Mouse (Mus musculus): Measurements from ENCODE around the gene Kansl1. TPM values are rescaled to one million over a fixed set of nuclear protein-coding genes. Genes with fewer than 3 reads are reported as not detected.
A peak's percentile ranks its signal among the peaks of the same experiment; 100 is the strongest.

Gene Kansl1
- total and polyA plus RNA-seq, 3 experiments = 17.3 to 48.4 (median 24.7) TPM

DNA sequence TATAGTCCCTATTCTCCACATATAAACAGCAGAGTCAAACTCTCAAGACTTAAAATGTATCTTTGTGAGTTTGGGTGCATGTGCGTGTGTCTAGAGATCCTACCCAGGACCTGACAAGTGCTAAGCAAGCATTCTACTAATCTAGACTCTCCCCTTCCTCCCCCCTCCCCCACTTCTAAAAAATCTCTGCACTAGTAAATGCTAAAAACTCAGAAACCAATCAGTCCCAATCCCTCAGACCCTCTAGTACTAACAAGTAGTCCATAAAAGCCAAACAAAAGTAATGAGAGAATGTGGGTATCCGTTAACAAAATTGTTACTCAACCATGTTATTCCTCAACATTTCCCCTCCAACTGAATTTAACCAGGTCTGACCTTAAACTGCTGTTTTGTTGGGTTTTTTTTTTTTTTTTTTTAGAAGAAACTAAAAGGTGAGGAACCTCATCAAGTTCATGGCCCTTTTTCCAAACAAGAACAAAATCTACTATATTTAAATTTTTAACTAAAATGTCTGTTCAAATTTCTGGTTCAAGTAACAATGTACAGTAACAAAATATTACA, 32.2 kb downstream of the Kansl1 start:
- Histone ChIP-seq H3K4me2 (ENCODE audit: insufficient read depth, low read depth, poor library complexity, severe bottlenecking) (peak overlapping the region; percentile 37), H3K9me3 (replicated peaks; ENCODE audit: low read length) (no peaks in the 10 kb centered on the region), H3K79me2 (replicated peaks; ENCODE audit: control insufficient read depth, extremely low read depth, insufficient read depth, poor library complexity, severe bottlenecking) (peaks cover 83% of the 10 kb centered on the region), H3K36me3 (replicated peaks in 1 of 2; ENCODE audit: control insufficient read depth in 1 of 2, insufficient read depth in 1 of 2, low read length in 1 of 2) (peaks cover 4 to 22% of the 10 kb centered on the region in 2 experiments), H3K4me3 (replicated peaks in 1 of 3; ENCODE audit: low read depth in 2 of 3, low read length in 2 of 3, poor library complexity in 1 of 3) (no peak overlapping the region), H3K27me3 (replicated peaks) (no peaks in the 10 kb centered on the region), H3K4me1 (ENCODE audit: control insufficient read depth in 1 of 2, insufficient read depth in 2 of 2) (peaks cover 8 to 74% of the 10 kb centered on the region in 2 experiments), H3K27ac (ENCODE audit: insufficient read depth, low read depth) (no peak overlapping the region), H3K9ac (ENCODE audit: insufficient read depth, low read depth) (no peak overlapping the region)
- in situ Hi-C loops (cut with MboI; ENCODE audit: low pct_ligation_motif_present, low pct_unique_long_range_greater_than_20kb, low sequenced_read_pairs) (no loop called here), dilution Hi-C loops (cut with MboI; ENCODE audit: extremely low pct_ligation_motif_present, extremely low pct_unique_long_range_greater_than_20kb, low sequenced_read_pairs) (no loop called here)
- no peak for DNase-seq (ENCODE audit: extremely low read depth)
- TF ChIP-seq MAFK (IDR thresholded peaks at IDR 0.05; ENCODE audit: insufficient replicate concordance, low read length) = peak; percentile 10; the same call in 1 of the 2 replicates
- TF ChIP-seq CHD1 (IDR thresholded peaks at IDR 0.05; ENCODE audit: low read depth, low read length) = peak; percentile 85; the same call in 1 of the 2 replicates
- TF ChIP-seq SIN3A (IDR thresholded peaks at IDR 0.05; ENCODE audit: low read length) = no peak
- no peak for TF ChIP-seq MXI1 (IDR thresholded peaks at IDR 0.05; ENCODE audit: low read depth, low read length)
- no peak for TF ChIP-seq GABPA (IDR thresholded peaks at IDR 0.05; ENCODE audit: insufficient replicate concordance, low read depth, low read length)
- TF ChIP-seq ETS1 (conservative IDR thresholded peaks at IDR 0.05; ENCODE audit: low read depth, low read length) = no peak
- TF ChIP-seq ZC3H11A (IDR thresholded peaks at IDR 0.05; ENCODE audit: low read depth, low read length) = no peak
- TF ChIP-seq POLR2AphosphoS2 (IDR thresholded peaks at IDR 0.05; ENCODE audit: low read depth, low read length) = no peak
- TF ChIP-seq BHLHE40 (IDR thresholded peaks at IDR 0.05; ENCODE audit: low read depth, low read length) = no peak
- TF ChIP-seq NRF1 (IDR thresholded peaks at IDR 0.05; ENCODE audit: low read depth, low read length) = no peak
- peak; percentile 61 for TF ChIP-seq ZNF384 (IDR thresholded peaks at IDR 0.05; ENCODE audit: low read depth, low read length)
- TF ChIP-seq JUND (conservative IDR thresholded peaks at IDR 0.05; ENCODE audit: low read depth, low read length) = no peak
- TF ChIP-seq MAX (IDR thresholded peaks at IDR 0.05; ENCODE audit: low read length) = no peak

DNA sequence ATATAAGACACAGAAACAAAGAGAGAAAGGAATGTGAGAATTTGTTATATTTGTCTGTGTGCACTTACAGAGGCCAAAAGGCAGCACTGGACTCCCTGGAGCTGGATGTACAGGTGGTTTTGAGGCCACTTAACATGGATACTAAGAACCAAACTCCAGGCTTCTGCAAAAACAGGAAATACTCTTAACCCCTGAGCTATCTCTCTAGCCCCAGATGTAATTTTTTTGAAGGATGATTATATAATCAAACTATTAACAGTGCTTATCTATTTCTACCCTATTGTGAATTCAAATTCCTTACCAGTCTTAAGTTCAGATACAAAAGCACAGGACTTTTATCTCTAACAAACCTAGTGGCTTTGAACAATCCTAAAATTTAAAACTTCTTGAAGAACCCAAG, 32.9 kb downstream of the Kansl1 start:
- peaks cover 4 to 23% of the 10 kb centered on the region in 2 experiments for H3K36me3 ChIP-seq (replicated peaks in 1 of 2; ENCODE audit: control insufficient read depth in 1 of 2, insufficient read depth in 1 of 2, low read length in 1 of 2)
- no peak overlapping the region for H3K9ac ChIP-seq (ENCODE audit: insufficient read depth, low read depth)
- dilution Hi-C loops (cut with MboI; ENCODE audit: extremely low pct_ligation_motif_present, extremely low pct_unique_long_range_greater_than_20kb, low sequenced_read_pairs) = no loop called here
- TF ChIP-seq GABPA (IDR thresholded peaks at IDR 0.05; ENCODE audit: insufficient replicate concordance, low read depth, low read length) = no peak
- in situ Hi-C loops (cut with MboI; ENCODE audit: low pct_ligation_motif_present, low pct_unique_long_range_greater_than_20kb, low sequenced_read_pairs) = no loop called here
- H3K27me3 ChIP-seq (replicated peaks) = no peaks in the 10 kb centered on the region
- no peak overlapping the region for H3K4me3 ChIP-seq (replicated peaks in 1 of 3; ENCODE audit: low read depth in 2 of 3, low read length in 2 of 3, poor library complexity in 1 of 3)
- H3K79me2 ChIP-seq (replicated peaks; ENCODE audit: control insufficient read depth, extremely low read depth, insufficient read depth, poor library complexity, severe bottlenecking) = peaks cover 82% of the 10 kb centered on the region
- H3K9me3 ChIP-seq (replicated peaks; ENCODE audit: low read length) = no peaks in the 10 kb centered on the region
- H3K4me1 ChIP-seq (ENCODE audit: control insufficient read depth in 1 of 2, insufficient read depth in 2 of 2) = peaks cover 8 to 81% of the 10 kb centered on the region in 2 experiments
- no peak for DNase-seq (ENCODE audit: extremely low read depth)
- no peak overlapping the region for H3K4me2 ChIP-seq (ENCODE audit: insufficient read depth, low read depth, poor library complexity, severe bottlenecking)
- H3K27ac ChIP-seq (ENCODE audit: insufficient read depth, low read depth) = no peak overlapping the region

DNA sequence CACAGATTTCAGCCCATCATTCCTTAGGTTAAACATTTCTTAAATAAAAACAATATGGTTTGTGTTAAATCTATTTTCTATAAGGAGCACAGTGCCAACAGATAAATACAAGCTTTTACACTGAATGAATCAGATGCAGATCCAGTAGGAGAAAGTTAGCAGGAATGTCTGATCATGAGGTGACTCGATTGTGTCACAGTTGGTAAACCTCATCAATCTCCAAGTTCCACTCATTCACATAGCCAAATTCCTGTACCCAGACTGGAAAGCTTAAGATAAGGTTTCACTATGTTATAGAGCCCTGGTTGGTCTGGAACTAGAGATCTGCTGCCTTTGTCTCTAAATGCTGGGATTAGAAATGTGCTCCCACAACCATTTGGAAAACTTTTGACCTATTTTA, 33.5 kb downstream of the Kansl1 start:
- Histone ChIP-seq H3K9ac (ENCODE audit: insufficient read depth, low read depth) (no peak overlapping the region), H3K27ac (ENCODE audit: insufficient read depth, low read depth) (no peak overlapping the region), H3K27me3 (replicated peaks) (no peaks in the 10 kb centered on the region), H3K4me1 (ENCODE audit: control insufficient read depth in 1 of 2, insufficient read depth in 2 of 2) (peaks cover 8 to 85% of the 10 kb centered on the region in 2 experiments), H3K36me3 (replicated peaks in 1 of 2; ENCODE audit: control insufficient read depth in 1 of 2, insufficient read depth in 1 of 2, low read length in 1 of 2) (peaks cover 4 to 27% of the 10 kb centered on the region in 2 experiments), H3K9me3 (replicated peaks; ENCODE audit: low read length) (no peaks in the 10 kb centered on the region), H3K79me2 (replicated peaks; ENCODE audit: control insufficient read depth, extremely low read depth, insufficient read depth, poor library complexity, severe bottlenecking) (peaks cover 82% of the 10 kb centered on the region), H3K4me3 (replicated peaks in 1 of 3; ENCODE audit: low read depth in 2 of 3, low read length in 2 of 3, poor library complexity in 1 of 3) (no peak overlapping the region), H3K4me2 (ENCODE audit: insufficient read depth, low read depth, poor library complexity, severe bottlenecking) (no peak overlapping the region)
- no peak for DNase-seq (ENCODE audit: extremely low read depth)
- dilution Hi-C loops (cut with MboI; ENCODE audit: extremely low pct_ligation_motif_present, extremely low pct_unique_long_range_greater_than_20kb, low sequenced_read_pairs) (no loop called here), in situ Hi-C loops (cut with MboI; ENCODE audit: low pct_ligation_motif_present, low pct_unique_long_range_greater_than_20kb, low sequenced_read_pairs) (no loop called here)
- 0 out of 2 replicates have a peak, but pooled peaks have one; percentile 7 for TF ChIP-seq MAFK (IDR thresholded peaks at IDR 0.05; ENCODE audit: insufficient replicate concordance, low read length)
- TF ChIP-seq IRF4 (IDR thresholded peaks at IDR 0.05; ENCODE audit: low read depth, low read length) = no peak
- no peak for TF ChIP-seq ZMIZ1 (IDR thresholded peaks at IDR 0.05; ENCODE audit: low read depth, low read length)
- no peak for TF ChIP-seq SIN3A (IDR thresholded peaks at IDR 0.05; ENCODE audit: low read length)

All from CH12.LX (cell line).